Mouse (Mus musculus) spleen, adult 2 months (tissue): ENCODE measurements around the gene Mphosph6. TPM values are rescaled to one million over a fixed set of nuclear protein-coding genes. Genes with fewer than 3 reads are reported as not detected.
A peak's percentile ranks its signal among the peaks of the same experiment; 100 is the strongest.

Source experiments
- DNase-seq, 2 experiments: peaks; one replicate each; pipeline versions ENCODE4 v3.0.0 to v3.0.0-alpha.2; 2012 to 2021; ENCODE audit warnings: low spot score in 2 of 2, low read depth in 1 of 2
- H3K27ac ChIP-seq: fragments of 200-500 bp; 2 replicates; pipeline ENCODE4 v1.5.1; 2012; ENCODE audit warnings: low read length, inconsistent platforms; ENCODE audit not compliant: insufficient read depth
- H3K27me3 ChIP-seq: fragments of 200-500 bp; 2 replicates; pipeline ENCODE4 v1.6.1; 2012; ENCODE audit warnings: mild to moderate bottlenecking, moderate library complexity, low read length, inconsistent platforms; ENCODE audit not compliant: control insufficient read depth, insufficient read depth
- H3K36me3 ChIP-seq: fragments of 200-500 bp; 2 replicates; pipeline ENCODE4 v1.6.1; 2012; ENCODE audit warnings: mild to moderate bottlenecking, low read length, inconsistent platforms; ENCODE audit not compliant: control insufficient read depth, insufficient read depth
- H3K4me1 ChIP-seq: fragments of 200-500 bp; 2 replicates; pipeline ENCODE4 v1.6.1; 2011; ENCODE audit warnings: inconsistent platforms; ENCODE audit not compliant: control insufficient read depth, insufficient read depth, insufficient read length
- H3K4me3 ChIP-seq: fragments of 200-500 bp; 2 replicates; pipeline ENCODE4 v1.5.1; 2011; ENCODE audit warnings: mild to moderate bottlenecking, inconsistent platforms; ENCODE audit not compliant: insufficient read depth, insufficient read length; ENCODE audit errors: extremely low read depth
- CTCF ChIP-seq: fragments of 200-500 bp; IDR thresholded peaks from 2 replicates; pipeline ENCODE4 v1.5.1; 2011; ENCODE audit warnings: mild to moderate bottlenecking, inconsistent platforms; ENCODE audit not compliant: insufficient read depth, insufficient read length, insufficient replicate concordance; ENCODE audit errors: extremely low read depth
- POLR2A ChIP-seq: fragments of 200-500 bp; IDR thresholded peaks from 2 replicates; pipeline ENCODE4 v1.6.1; 2011; ENCODE audit warnings: low read depth, low read length, inconsistent platforms
- WGBS: fragments of 180-500 bp; shearing (Covaris S2); methylation state at CpG from one replicate; pipeline ENCODE4 v1.1.7; 2018; 5-methylcytosine and 5-hydroxymethylcytosine counted together
- polyA plus RNA-seq: library from polyadenylated mRNA; depleted of rRNA; stranded (reverse); fragments of >200 nt; gene quantifications from 2 replicates; pipeline ENCODE4 v1.2.3, GENCODE M21; 2012

The Mphosph6 gene
- polyA plus RNA-seq, 1 experiment: 3.0 TPM

GRCm38 (mm10) chr8:117802299-117802689 is 551 bp upstream of the Mphosph6 start:
- WGBS: 4% methylated on average over 11 of the region's 11 CpGs
- no peak for TF ChIP-seq CTCF
- no peak for TF ChIP-seq POLR2A
- no peak for DNase-seq
- H3K4me1 ChIP-seq: no peaks in the 10 kb centered on the region; the same call in 1 of the 2 replicates
- no peaks in the 10 kb centered on the region for H3K36me3 ChIP-seq
- no peaks in the 10 kb centered on the region for H3K27me3 ChIP-seq
- peak overlapping the region; percentile 73 for H3K4me3 ChIP-seq
- H3K27ac ChIP-seq: no peak overlapping the region; the same call in 1 of the 2 replicates

GRCm38 (mm10) chr8:117798066-117798465 is 3.7 kb downstream of the Mphosph6 start:
- Histone ChIP-seq H3K36me3 (peaks cover 18% of the 10 kb centered on the region), H3K27ac (no peak overlapping the region), H3K27me3 (no peaks in the 10 kb centered on the region), H3K4me1 (no peaks in the 10 kb centered on the region; the same call in 1 of the 2 replicates), H3K4me3 (no peak overlapping the region)
- DNase-seq: no peak
- WGBS: 93% methylated on average over 2 of the region's 2 CpGs
- TF ChIP-seq CTCF (no peak), POLR2A (no peak)

- H3K27ac ChIP-seq: no peak overlapping the region
- no peaks in the 10 kb centered on the region for H3K27me3 ChIP-seq
- no peak overlapping the region for H3K4me3 ChIP-seq
- TF ChIP-seq CTCF: no peak
- peaks cover 25% of the 10 kb centered on the region for H3K36me3 ChIP-seq
- 97% methylated on average over 15 of the region's 15 CpGs for WGBS
- no peaks in the 10 kb centered on the region; the same call in 1 of the 2 replicates for H3K4me1 ChIP-seq
- no peak for DNase-seq
Observed at GRCm38 (mm10) chr8:117796464-117796863, 5.3 kb downstream of the Mphosph6 start.

- H3K4me1 ChIP-seq: no peaks in the 10 kb centered on the region
- no peaks in the 10 kb centered on the region for H3K27me3 ChIP-seq
- no peak overlapping the region for H3K4me3 ChIP-seq
- DNase-seq: no peak
- peaks cover 35% of the 10 kb centered on the region for H3K36me3 ChIP-seq
- no peak for TF ChIP-seq POLR2A
- no peak for TF ChIP-seq CTCF
- no peak overlapping the region for H3K27ac ChIP-seq
- WGBS: 97% methylated on average over 10 of the region's 10 CpGs
Observed at GRCm38 (mm10) chr8:117794581-117794980, 7.2 kb downstream of the Mphosph6 start.

GRCm38 (mm10) chr8:117792616-117793144 is 9.1 kb downstream of the Mphosph6 start:
- Histone ChIP-seq H3K4me1 (no peaks in the 10 kb centered on the region), H3K27ac (no peak overlapping the region), H3K36me3 (peaks cover 39% of the 10 kb centered on the region), H3K27me3 (no peaks in the 10 kb centered on the region), H3K4me3 (no peak overlapping the region)
- 93% methylated on average over 19 of the region's 19 CpGs for WGBS
- no peak for TF ChIP-seq CTCF
- no peak for TF ChIP-seq POLR2A
- DNase-seq: no peak

GRCm38 (mm10) chr8:117786428-117786827 is 15.3 kb downstream of the Mphosph6 start:
- TF ChIP-seq POLR2A: no peak
- TF ChIP-seq CTCF: no peak
- DNase-seq: no peak
- no peaks in the 10 kb centered on the region for H3K27me3 ChIP-seq
- no peak overlapping the region for H3K27ac ChIP-seq
- no peaks in the 10 kb centered on the region; the same call in 1 of the 2 replicates for H3K4me1 ChIP-seq
- WGBS: 87% methylated on average over 3 of the region's 3 CpGs
- no peak overlapping the region for H3K4me3 ChIP-seq
- H3K36me3 ChIP-seq: peaks cover 14% of the 10 kb centered on the region

GRCm38 (mm10) chr8:117783021-117783420 is 18.7 kb downstream of the Mphosph6 start:
- Histone ChIP-seq H3K36me3 (no peaks in the 10 kb centered on the region), H3K27me3 (no peaks in the 10 kb centered on the region), H3K27ac (no peak overlapping the region), H3K4me3 (no peak overlapping the region), H3K4me1 (no peaks in the 10 kb centered on the region; the same call in 1 of the 2 replicates)
- TF ChIP-seq POLR2A: no peak
- no peak for TF ChIP-seq CTCF
- WGBS: 91% methylated on average over 7 of the region's 7 CpGs
- DNase-seq: no peak
